Mouse (Mus musculus): ENCODE measurements at regions not wholly inside any gene's neighbourhood (a gene's known extent, or its start where the extent isn't known, plus 50 kb on each side); places are given as distances from the start of the nearest gene placed in this dataset.

DNA sequence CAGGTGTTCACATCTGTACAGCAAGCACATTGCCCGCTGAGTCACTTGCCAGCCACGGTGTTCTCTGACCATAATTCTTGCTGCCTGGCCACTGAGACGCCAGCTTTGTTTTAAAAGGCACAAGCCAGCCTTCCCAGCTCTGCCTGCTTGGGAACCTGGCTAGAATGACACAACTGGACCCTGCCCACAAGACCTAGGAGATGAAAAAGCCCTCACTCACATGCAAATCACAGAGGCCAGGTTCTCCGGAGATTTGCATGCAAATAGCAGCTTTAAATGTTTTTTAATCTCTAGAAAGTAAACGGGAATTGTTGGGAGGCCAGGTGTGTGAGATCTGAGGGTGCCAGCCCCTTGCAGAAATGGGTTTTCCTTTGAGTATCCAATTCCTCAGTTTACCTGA is 71.9 kb downstream of the 1810010D01Rik start:
- ATAC-seq (ENCODE audit: extremely low read depth, insufficient number of reproducible peaks, low FRiP score, low TSS enrichment) = no peak
- no peak overlapping the region for H3K4me3 ChIP-seq
- H3K4me1 ChIP-seq = no peaks in the 10 kb centered on the region; the same call in 1 of the 2 replicates
- no peak overlapping the region for H3K4me2 ChIP-seq
- no peak overlapping the region for H3K9ac ChIP-seq
- H3K36me3 ChIP-seq = no peaks in the 10 kb centered on the region
- no peaks in the 10 kb centered on the region for H3K27me3 ChIP-seq (replicated peaks)
- peaks cover 9% of the 10 kb centered on the region; the same call in 1 of the 2 replicates for H3K9me3 ChIP-seq
- no peak overlapping the region for H3K27ac ChIP-seq (replicated peaks)
- WGBS = 43% methylated on average over 5 of the region's 5 CpGs

DNA sequence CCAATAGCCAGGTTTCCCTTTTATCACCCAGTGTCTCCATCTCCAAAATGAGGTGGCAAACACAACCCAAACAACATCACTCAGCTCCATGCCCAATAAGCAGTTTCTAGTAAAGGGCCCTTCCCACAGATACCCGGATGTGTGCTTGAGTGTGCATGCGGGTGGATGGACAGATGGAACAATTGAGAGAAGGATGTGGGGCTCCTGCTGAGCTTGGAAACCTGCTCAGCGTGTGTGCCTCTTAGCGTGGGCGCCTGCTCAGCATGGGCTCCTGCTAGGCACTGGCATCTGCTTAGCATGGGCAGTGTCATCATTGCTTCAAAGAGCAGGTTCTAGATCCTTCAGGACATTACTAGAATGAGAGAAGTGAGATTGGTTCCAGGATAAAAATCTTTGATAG is 75.4 kb downstream of the 1810010D01Rik start:
- Histone ChIP-seq H3K4me2 (no peak overlapping the region), H3K4me3 (no peak overlapping the region), H3K9me3 (no peaks in the 10 kb centered on the region), H3K9ac (no peak overlapping the region), H3K27me3 (replicated peaks) (no peaks in the 10 kb centered on the region), H3K27ac (replicated peaks) (no peak overlapping the region), H3K4me1 (peaks cover 18% of the 10 kb centered on the region), H3K36me3 (no peaks in the 10 kb centered on the region)
- WGBS = 89% methylated on average over 5 of the region's 5 CpGs
- no peak for ATAC-seq (ENCODE audit: extremely low read depth, insufficient number of reproducible peaks, low FRiP score, low TSS enrichment)

DNA sequence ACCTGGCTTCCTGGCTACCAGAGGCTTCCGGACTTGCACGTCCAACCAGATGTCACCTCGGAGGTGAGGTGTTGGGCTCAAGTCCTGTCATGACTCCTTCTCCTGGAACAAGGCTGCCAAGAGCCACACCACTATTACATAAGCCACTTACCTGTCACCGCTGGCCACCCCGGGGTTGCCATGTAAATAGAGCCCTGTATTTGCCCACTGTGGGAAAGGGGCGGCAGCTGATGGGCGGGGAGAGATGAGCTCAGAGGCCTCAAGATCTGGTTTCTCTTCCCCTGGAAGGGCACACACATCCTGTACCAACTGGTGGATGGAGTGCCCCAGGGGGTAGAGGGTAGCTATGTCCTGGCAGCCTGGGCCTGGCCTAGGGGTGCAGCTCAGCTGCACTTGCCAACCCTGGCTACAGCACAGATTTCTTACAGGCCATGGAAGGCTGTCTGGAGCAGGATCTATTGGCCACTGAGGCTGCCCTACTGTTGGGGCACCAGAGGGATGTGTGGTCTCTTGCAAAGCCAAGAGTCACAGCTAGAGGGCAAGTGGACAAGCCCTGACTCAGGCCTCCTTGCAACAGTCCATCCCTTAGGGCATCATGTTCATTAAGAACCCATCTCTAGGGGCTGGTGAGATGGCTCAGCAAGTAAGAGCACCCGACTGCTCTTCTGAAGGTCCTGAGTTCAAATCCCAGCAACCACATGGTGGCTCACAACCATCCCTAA is 76.3 kb downstream of the 1810010D01Rik start:
- H3K4me2 ChIP-seq = no peak overlapping the region
- H3K27me3 ChIP-seq (replicated peaks) = no peaks in the 10 kb centered on the region
- H3K36me3 ChIP-seq = no peaks in the 10 kb centered on the region
- H3K9me3 ChIP-seq = no peaks in the 10 kb centered on the region
- peaks cover 27% of the 10 kb centered on the region for H3K4me1 ChIP-seq
- no peak overlapping the region for H3K9ac ChIP-seq
- no peak for ATAC-seq (ENCODE audit: extremely low read depth, insufficient number of reproducible peaks, low FRiP score, low TSS enrichment)
- no peak overlapping the region for H3K27ac ChIP-seq (replicated peaks)
- WGBS = 75% methylated on average over 8 of the region's 8 CpGs
- H3K4me3 ChIP-seq = no peak overlapping the region

DNA sequence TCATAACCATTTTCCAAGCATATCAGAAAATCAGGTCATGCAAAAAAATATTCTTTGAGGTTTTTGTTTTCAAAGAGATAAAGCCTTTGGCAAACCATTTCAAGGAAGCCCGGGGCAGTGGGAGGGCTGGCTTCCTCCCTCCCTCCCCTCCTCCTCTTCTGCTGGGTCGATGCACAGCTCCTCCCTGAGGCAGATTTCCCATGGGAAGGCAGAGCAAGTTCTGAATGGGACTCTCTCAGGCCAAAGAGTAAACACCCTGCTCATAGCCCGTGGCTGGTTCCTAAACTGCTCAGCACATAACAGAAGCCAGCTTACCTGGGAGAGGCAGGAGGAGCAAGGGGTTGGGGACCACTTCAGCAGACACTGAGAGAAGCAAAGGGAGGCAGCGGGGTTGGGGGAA is 77.9 kb downstream of the 1810010D01Rik start:
- H3K4me3 ChIP-seq = no peak overlapping the region
- no peak overlapping the region for H3K27ac ChIP-seq (replicated peaks)
- H3K36me3 ChIP-seq = no peaks in the 10 kb centered on the region
- WGBS = 27% methylated on average over 4 of the region's 4 CpGs
- no peak overlapping the region for H3K4me2 ChIP-seq
- H3K9me3 ChIP-seq = no peaks in the 10 kb centered on the region
- H3K27me3 ChIP-seq (replicated peaks) = no peaks in the 10 kb centered on the region
- ATAC-seq (ENCODE audit: extremely low read depth, insufficient number of reproducible peaks, low FRiP score, low TSS enrichment) = no peak
- peaks cover 27% of the 10 kb centered on the region for H3K4me1 ChIP-seq
- peak overlapping the region; percentile 6; the same call in 1 of the 2 replicates for H3K9ac ChIP-seq

DNA sequence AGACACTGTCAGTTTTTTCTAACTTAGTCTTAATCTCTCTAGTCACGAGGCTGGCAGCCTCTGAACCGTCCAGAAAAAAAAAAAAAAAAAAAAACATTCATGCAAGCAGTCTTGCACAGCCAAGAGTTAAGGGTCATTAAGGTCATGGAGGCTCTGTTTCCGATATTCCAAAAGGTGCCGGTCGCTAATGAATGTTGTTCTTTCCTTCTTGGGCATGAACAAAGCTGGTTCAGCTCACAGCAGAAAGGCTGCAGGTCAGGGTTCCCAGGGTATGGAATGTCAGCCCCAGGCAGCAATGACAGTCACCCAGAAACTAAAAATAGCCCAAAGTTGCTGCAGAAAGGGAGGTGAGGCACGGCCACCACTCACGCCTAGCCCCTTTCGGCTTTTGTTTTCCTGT is 80.3 kb downstream of the 1810010D01Rik start:
- H3K4me3 ChIP-seq = no peak overlapping the region
- peaks cover 29% of the 10 kb centered on the region for H3K4me1 ChIP-seq
- H3K4me2 ChIP-seq = 0 out of 2 replicates have a peak overlapping the region, but pooled peaks have one; percentile 24
- H3K9ac ChIP-seq = 0 out of 2 replicates have a peak overlapping the region, but pooled peaks have one; percentile 33
- ATAC-seq (ENCODE audit: extremely low read depth, insufficient number of reproducible peaks, low FRiP score, low TSS enrichment) = no peak
- no peaks in the 10 kb centered on the region for H3K9me3 ChIP-seq
- no peaks in the 10 kb centered on the region for H3K27me3 ChIP-seq (replicated peaks)
- H3K27ac ChIP-seq (replicated peaks) = peak overlapping the region; percentile 79
- no peaks in the 10 kb centered on the region for H3K36me3 ChIP-seq
- WGBS = 19% methylated on average over 8 of the region's 8 CpGs

DNA sequence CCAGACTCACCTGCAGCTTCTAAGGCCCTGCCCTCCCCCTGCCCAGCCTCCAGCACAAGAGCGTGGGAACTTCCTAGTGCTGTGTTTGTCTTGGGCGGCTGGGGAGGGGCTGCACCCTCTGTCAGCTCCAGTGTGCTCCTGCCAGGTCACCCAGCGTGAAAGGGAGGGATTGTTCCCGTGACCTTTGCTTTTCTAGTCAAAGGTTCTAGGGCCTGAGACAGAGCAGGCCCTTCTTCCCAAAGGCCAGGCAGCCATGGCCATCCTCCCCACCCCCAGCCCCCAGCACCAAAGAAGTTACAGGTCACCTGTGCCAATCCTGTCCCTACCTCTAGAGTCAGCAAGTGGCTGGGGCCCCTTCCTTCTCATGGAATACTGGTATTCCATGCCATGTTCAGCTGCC is 80.7 kb downstream of the 1810010D01Rik start:
- ATAC-seq (ENCODE audit: extremely low read depth, insufficient number of reproducible peaks, low FRiP score, low TSS enrichment) = no peak
- peaks cover 34% of the 10 kb centered on the region for H3K4me1 ChIP-seq

GRCm38 (mm10) chr7:145123996-145124601 is 83.8 kb downstream of the 1810010D01Rik start:
- Histone ChIP-seq H3K36me3 (no peaks in the 10 kb centered on the region), H3K4me2 (no peak overlapping the region), H3K27ac (replicated peaks) (no peak overlapping the region), H3K27me3 (replicated peaks) (no peaks in the 10 kb centered on the region), H3K4me1 (peaks cover 43% of the 10 kb centered on the region), H3K9me3 (no peaks in the 10 kb centered on the region), H3K9ac (no peak overlapping the region), H3K4me3 (no peak overlapping the region)
- no peak for ATAC-seq (ENCODE audit: extremely low read depth, insufficient number of reproducible peaks, low FRiP score, low TSS enrichment)
- WGBS = 77% methylated on average over 2 of the region's 2 CpGs

More for the DNA sequence above, 80.7 kb downstream of the 1810010D01Rik start:
- 0 out of 2 replicates have a peak overlapping the region, but pooled peaks have one; percentile 24 for H3K4me2 ChIP-seq
- no peaks in the 10 kb centered on the region for H3K27me3 ChIP-seq (replicated peaks)
- H3K4me3 ChIP-seq = no peak overlapping the region
- WGBS = 36% methylated on average over 4 of the region's 4 CpGs
- H3K9me3 ChIP-seq = no peaks in the 10 kb centered on the region
- H3K36me3 ChIP-seq = no peaks in the 10 kb centered on the region
- peak overlapping the region; percentile 33; the same call in 1 of the 2 replicates for H3K9ac ChIP-seq
- peak overlapping the region; percentile 79 for H3K27ac ChIP-seq (replicated peaks)

DNA sequence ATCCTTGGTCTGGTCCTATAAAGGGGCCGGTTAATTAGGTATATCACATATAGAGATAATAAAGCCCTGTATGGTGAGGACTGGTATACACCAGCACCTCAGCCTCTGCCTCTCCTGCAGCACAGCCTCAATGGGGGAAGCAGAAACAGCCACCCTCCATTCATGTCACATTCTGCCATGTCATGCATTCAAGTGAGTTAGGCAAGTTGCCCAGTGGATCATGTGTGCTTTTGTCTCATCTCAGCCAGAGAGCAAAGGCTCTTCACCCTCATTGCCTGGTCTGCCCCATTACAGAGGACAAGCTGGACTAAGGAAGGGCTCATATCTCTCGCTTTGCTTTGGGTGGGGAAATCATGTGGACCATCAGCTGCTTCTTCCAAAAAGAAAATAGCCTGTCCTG is 85.4 kb downstream of the 1810010D01Rik start:
- Histone ChIP-seq H3K27me3 (replicated peaks) (no peaks in the 10 kb centered on the region), H3K9me3 (no peaks in the 10 kb centered on the region), H3K27ac (replicated peaks) (no peak overlapping the region), H3K4me3 (no peak overlapping the region), H3K4me2 (no peak overlapping the region), H3K4me1 (peaks cover 34% of the 10 kb centered on the region), H3K9ac (no peak overlapping the region), H3K36me3 (no peaks in the 10 kb centered on the region)
- ATAC-seq (ENCODE audit: extremely low read depth, insufficient number of reproducible peaks, low FRiP score, low TSS enrichment) = no peak
- WGBS = 65% methylated on average over 2 of the region's 2 CpGs

DNA sequence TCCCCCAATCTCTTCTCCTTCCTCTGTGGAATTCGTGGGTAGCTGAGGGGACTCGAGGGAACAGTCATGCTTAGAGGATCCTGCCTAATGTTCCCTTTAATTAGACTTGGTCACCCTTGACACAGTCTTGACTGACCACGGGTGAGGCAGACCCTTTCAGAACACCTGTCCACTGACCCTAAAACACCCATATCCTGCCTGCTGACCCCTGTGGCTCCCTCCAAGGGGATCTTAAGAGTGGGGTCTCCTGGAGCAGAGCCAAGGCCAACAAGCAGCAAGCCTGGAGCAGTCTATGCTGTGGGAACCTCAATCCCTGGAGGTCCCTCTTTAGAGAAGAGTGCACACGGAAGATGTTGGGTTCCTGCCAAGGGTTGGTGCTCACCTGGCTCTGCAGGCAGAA is 89.5 kb downstream of the 1810010D01Rik start:
- ATAC-seq (ENCODE audit: extremely low read depth, insufficient number of reproducible peaks, low FRiP score, low TSS enrichment) = no peak
- no peaks in the 10 kb centered on the region for H3K9me3 ChIP-seq
- H3K4me2 ChIP-seq = no peak overlapping the region
- no peak overlapping the region for H3K4me3 ChIP-seq
- H3K36me3 ChIP-seq = no peaks in the 10 kb centered on the region
- WGBS = 51% methylated on average over 4 of the region's 4 CpGs
- H3K4me1 ChIP-seq = peaks cover 35% of the 10 kb centered on the region
- H3K27ac ChIP-seq (replicated peaks) = no peak overlapping the region
- no peak overlapping the region for H3K9ac ChIP-seq
- H3K27me3 ChIP-seq (replicated peaks) = no peaks in the 10 kb centered on the region

DNA sequence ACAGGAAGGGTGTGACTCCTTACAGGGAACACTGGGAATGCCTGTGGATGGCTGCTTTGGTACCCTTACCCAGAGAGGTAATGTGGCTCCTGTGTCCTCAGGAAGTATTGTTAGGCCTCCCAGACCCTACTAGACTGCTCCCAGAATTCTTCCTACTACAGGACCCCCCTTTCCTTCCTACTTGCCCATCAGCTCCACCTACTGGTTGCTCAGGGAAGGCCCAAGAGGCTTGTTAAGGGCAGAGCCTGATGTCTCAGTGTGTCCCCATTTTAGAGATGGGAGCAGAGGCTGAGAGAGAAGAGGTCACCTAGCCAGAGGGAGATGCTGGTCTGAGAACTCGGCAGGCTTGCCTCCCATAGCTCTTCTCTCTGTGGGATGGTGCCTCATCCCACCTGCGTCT is 93.3 kb downstream of the 1810010D01Rik start:
- Histone ChIP-seq H3K9me3 (no peaks in the 10 kb centered on the region), H3K27me3 (replicated peaks) (no peaks in the 10 kb centered on the region), H3K9ac (no peak overlapping the region), H3K27ac (replicated peaks) (no peak overlapping the region), H3K4me1 (peaks cover 46% of the 10 kb centered on the region), H3K4me2 (no peak overlapping the region), H3K4me3 (no peak overlapping the region), H3K36me3 (no peaks in the 10 kb centered on the region)
- ATAC-seq (ENCODE audit: extremely low read depth, insufficient number of reproducible peaks, low FRiP score, low TSS enrichment) = no peak
- 73% methylated on average over 2 of the region's 2 CpGs for WGBS

DNA sequence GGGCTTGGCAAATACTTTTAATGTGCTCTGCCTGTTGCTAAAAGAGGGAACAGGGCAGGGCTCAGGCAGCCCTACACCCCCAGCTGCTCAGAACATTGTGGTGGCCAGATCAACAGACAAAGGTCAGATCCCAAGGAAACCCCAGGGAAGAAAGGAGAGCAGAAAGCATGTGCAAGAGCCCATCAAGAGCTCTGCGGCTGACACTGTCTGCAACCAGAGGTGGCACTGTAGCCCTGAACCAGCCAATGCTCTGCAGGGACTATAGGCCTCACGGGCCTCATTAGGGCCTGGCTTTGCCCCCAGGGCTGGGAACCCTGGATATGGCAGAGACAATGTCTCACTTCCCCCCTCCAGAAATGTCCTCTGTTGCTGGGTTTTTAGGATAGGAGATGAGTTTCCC is 93.8 kb downstream of the 1810010D01Rik start:
- 30% methylated on average over 2 of the region's 2 CpGs for WGBS
- Histone ChIP-seq H3K4me3 (no peak overlapping the region), H3K36me3 (no peaks in the 10 kb centered on the region), H3K4me2 (no peak overlapping the region), H3K9me3 (no peaks in the 10 kb centered on the region), H3K27me3 (replicated peaks) (no peaks in the 10 kb centered on the region), H3K27ac (replicated peaks) (no peak overlapping the region), H3K9ac (no peak overlapping the region), H3K4me1 (peaks cover 46% of the 10 kb centered on the region)
- ATAC-seq (ENCODE audit: extremely low read depth, insufficient number of reproducible peaks, low FRiP score, low TSS enrichment) = no peak
